Mouse (Mus musculus) T-cell, adult 66 days (primary cell): ENCODE data around the gene Ift52. TPM values are rescaled to one million over a fixed set of nuclear protein-coding genes. Genes with fewer than 3 reads are reported as not detected.

Experiments used
- total RNA-seq, 2 experiments: library from RNA; stranded (reverse); gene quantifications; 3 replicates in 1 of 2; 4 replicates in 1 of 2; pipeline ENCODE4 v1.2.4; 2023

Ift52 gene
- total RNA-seq = 10 to 100 TPM; 26.6 to 28.5 TPM

DNA sequence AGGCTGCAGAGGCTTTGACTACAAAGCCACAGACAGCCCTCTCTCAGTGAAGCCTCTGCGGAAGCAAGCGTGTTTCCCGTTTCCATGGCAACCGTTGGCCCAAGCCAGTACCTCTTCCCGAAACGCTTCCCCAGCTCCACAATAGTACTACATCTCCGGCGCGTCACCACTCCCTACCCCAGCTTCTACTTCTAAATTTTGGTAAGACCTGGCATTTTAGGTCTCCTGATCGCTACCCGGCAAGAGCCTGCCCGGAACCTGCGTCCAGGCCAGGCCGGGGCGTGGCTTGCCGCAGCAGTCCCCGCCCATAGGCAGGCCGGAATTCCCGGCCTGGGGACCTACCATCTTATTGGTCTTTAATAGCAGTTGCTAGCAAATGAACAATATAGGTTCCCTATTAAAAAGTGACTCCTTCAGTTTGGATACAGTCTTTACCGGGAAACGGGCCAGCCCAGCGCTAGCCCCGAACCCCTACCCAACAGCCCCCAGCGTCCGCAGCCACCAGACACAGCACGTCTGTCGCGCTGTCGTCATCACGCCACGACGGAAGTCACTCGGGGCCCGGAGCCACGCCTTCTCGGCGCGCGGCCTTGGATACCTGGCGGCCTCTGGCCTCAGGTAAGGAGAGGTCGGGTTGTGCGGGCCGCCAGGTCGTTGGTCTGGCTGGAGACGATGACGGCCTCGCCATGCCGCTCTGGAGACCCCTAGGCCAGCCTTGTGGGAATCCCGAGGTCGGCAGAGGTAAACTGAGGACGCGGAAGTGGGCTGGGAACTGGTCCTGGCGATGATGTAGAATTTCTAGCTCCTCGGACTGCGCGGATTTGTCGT lies at the start of gene Ift52:
Gene Ift52 (plus strand): TSS at position 439 of the 828 bp plus-strand sequence.

DNA sequence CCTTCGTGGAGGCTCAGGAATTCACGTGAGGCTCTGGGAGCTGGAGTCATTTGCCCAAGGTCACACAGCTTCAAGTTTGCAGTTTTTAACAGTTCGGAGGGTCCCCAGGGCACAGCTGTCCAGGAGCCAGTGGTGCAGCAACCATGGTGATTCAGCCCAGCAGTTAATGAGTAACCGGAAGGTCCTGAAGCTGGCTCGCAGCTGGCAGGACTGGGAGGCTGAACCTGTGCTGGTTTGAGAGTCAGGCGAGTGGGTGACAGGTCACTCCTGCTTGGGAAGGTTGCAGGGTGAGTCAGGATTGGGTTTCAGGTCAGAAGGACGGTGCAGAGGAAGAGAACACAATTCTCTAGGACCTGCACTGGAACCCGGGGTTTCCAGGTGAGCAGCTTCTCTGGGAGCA lies 29.9 kb upstream of the Ift52 start, which contains the start of gene Sgk2:
Gene Sgk2 (plus strand): TSS at position 113 of the 400 bp plus-strand sequence.

DNA sequence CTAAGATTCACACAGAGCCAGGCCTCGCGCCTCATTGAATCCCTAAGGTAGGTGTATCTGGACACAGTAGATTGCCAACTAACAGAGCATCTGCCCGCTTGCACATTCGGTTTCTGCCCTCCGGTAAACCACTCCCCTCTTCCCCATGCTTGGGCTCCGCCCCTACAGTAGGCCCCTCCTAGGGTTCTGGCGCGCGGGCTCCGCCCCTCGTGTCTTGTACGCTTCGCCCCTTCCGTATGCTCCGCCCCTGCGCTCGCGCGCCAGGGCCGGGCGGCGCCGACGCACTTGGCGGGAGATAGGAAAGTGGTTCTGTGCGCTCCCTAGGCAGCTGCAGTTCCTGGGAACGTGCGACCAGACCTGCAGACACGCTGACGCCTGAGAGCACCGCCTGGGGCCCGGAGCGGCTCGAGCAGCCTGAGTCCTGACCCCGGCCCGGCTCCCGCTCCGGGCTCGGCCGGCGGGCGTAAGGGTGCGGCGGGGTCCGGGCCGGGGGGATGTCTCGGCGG lies 37.2 kb downstream of the Ift52 start, which contains the start of gene Mybl2:
Gene Mybl2 (plus strand): TSS at position 353 of the 506 bp plus-strand sequence.

DNA sequence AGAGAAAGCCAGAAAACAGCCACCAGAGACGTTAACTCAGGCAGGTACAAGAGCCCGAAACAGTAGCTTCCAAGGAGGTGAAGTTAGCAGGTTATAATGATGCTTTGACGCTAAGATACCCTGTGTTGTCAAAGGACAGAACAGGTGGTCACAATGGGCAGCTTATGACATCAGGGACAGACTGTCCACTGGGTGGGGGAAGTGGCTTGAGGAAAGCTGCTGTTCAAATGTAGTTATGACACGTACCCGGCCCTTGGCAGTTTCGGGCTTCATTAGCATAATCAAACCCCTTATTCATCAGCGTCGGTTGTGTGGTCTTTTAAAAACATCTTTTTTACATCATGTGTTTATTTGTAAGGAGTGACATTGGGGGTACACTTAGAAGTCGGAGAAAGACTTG lies 70.6 kb downstream of the Ift52 start, which contains the start of gene Gtsf1l:
Gene Gtsf1l (minus strand): TSS at position 128 of the 400 bp plus-strand sequence.

Other genes starting within 250 kb of the Ift52 start
- gene Srsf6, start 85.8 kb upstream of the Ift52 start, total RNA-seq = 100 to 1,000 TPM; 419 to 420 TPM
- under 1 TPM in 1 of 2 experiments, not detected in 1; 0.70 TPM for gene L3mbtl1, start 73.9 kb upstream of the Ift52 start, total RNA-seq
- not detected for gene Sgk2, start 30.0 kb upstream of the Ift52 start, total RNA-seq
- 1 to 10 TPM; 4.0 to 6.6 TPM for gene Mybl2, start 37.3 kb downstream of the Ift52 start, total RNA-seq
- gene Gtsf1l, start 70.5 kb downstream of the Ift52 start, total RNA-seq = not detected
- 1 to 10 TPM; 3.7 to 6.4 TPM for gene Tox2, start 185.8 kb downstream of the Ift52 start, total RNA-seq